Mouse (Mus musculus) leukemia stem cell, adult 10-12 weeks (primary cell): ENCODE data around the gene Olfr1307. TPM values are rescaled to one million over a fixed set of nuclear protein-coding genes. Genes with fewer than 3 reads are reported as not detected.

ENCODE experiments used
- polyA plus RNA-seq: library from polyadenylated mRNA; stranded (reverse); fragments of >175 nt; gene quantifications from 2 replicates; pipeline ENCODE4 v1.2.3, GENCODE M21; 2012; ENCODE audit warnings: low replicate concordance

Olfr1307 gene
- 0.01 TPM in 1 of 2 replicates, not detected in the other for polyA plus RNA-seq

GRCm38 (mm10) chr2:111949340-111949739, at the start of gene Olfr1307:
Olfr1307 (minus strand) TSS chr2:111949440.

GRCm38 (mm10) chr2:111990181-111990580, 40.9 kb upstream of the Olfr1307 start, which contains the start of gene Olfr1309:
Olfr1309 (minus strand) TSS chr2:111990281.

GRCm38 (mm10) chr2:111964844-111965243, 15.6 kb upstream of the Olfr1307 start, which contains the start of gene Olfr1308:
Olfr1308 (minus strand) TSS chr2:111964944.

GRCm38 (mm10) chr2:111916171-111916570, 33.1 kb downstream of the Olfr1307 start, which contains the start of gene Olfr1306:
Olfr1306 (minus strand) TSS chr2:111916271.

Other genes with a start within 250 kb of the Olfr1307 start
- not detected in 2 replicates for gene Olfr1301, start 198.4 kb downstream of the Olfr1307 start, polyA plus RNA-seq
- not detected in 2 replicates for gene Olfr1302, start 172.0 kb downstream of the Olfr1307 start, polyA plus RNA-seq
- not detected in 2 replicates for gene Olfr1303, start 129.1 kb downstream of the Olfr1307 start, polyA plus RNA-seq
- not detected in 2 replicates for gene Olfr1305, start 72.3 kb downstream of the Olfr1307 start, polyA plus RNA-seq
- gene Olfr1306, start 33.2 kb downstream of the Olfr1307 start, polyA plus RNA-seq: not detected in 2 replicates
- not detected in 2 replicates for gene Olfr1308, start 15.5 kb upstream of the Olfr1307 start, polyA plus RNA-seq
- gene Olfr1309, start 40.8 kb upstream of the Olfr1307 start, polyA plus RNA-seq: not detected in 2 replicates
- gene Olfr1310, start 63.3 kb upstream of the Olfr1307 start, polyA plus RNA-seq: not detected in 2 replicates
- not detected in 2 replicates for gene Olfr1311, start 75.0 kb upstream of the Olfr1307 start, polyA plus RNA-seq
- 0.03 TPM in 1 of 2 replicates, not detected in the other for gene Olfr1312, start 100.8 kb upstream of the Olfr1307 start, polyA plus RNA-seq
- gene Olfr1313, start 128.4 kb upstream of the Olfr1307 start, polyA plus RNA-seq: not detected in 2 replicates
- gene Olfr1314, start 147.3 kb upstream of the Olfr1307 start, polyA plus RNA-seq: not detected in 2 replicates
- not detected in 2 replicates for gene Olfr1315-ps1, start 166.0 kb upstream of the Olfr1307 start, polyA plus RNA-seq
- gene Olfr1316, start 185.5 kb upstream of the Olfr1307 start, polyA plus RNA-seq: not detected in 2 replicates
- not detected in 2 replicates for gene Olfr1317, start 190.9 kb upstream of the Olfr1307 start, polyA plus RNA-seq
- gene Olfr1318, start 204.8 kb upstream of the Olfr1307 start, polyA plus RNA-seq: not detected in 2 replicates